Mouse (Mus musculus) forebrain, embryonic 12.5 days (tissue): Measurements from ENCODE around the gene 1600002K03Rik. TPM values are rescaled to one million over a fixed set of nuclear protein-coding genes. Genes with fewer than 3 reads are reported as not detected.

Source experiments
- ATAC-seq: fragments of 200-750 bp; cut with Nextera tagmentation; 2 replicates; pipeline ENCODE4 v1.8.0; 2017; ENCODE audit warnings: moderate TSS enrichment; ENCODE audit not compliant: low FRiP score
- H3K27ac ChIP-seq: fragments of 300-500 bp; sonication (generic); 2 replicates; pipeline ENCODE4 v1.5.1; 2016; ENCODE audit warnings: mild to moderate bottlenecking
- H3K27me3 ChIP-seq: fragments of 300-500 bp; sonication (generic); 2 replicates; pipeline ENCODE4 v1.6.1; 2016; ENCODE audit warnings: mild to moderate bottlenecking
- H3K36me3 ChIP-seq: fragments of 300-500 bp; sonication (generic); replicated peaks from 2 replicates; pipeline ENCODE4 v1.6.1; 2016; ENCODE audit warnings: mild to moderate bottlenecking
- H3K4me1 ChIP-seq: fragments of 300-500 bp; sonication (generic); 2 replicates; pipeline ENCODE4 v1.6.1; 2016
- H3K4me2 ChIP-seq: fragments of 300-500 bp; sonication (generic); 2 replicates; pipeline ENCODE4 v1.6.1; 2016; ENCODE audit warnings: mild to moderate bottlenecking, moderate library complexity
- H3K4me3 ChIP-seq: fragments of 300-500 bp; sonication (generic); replicated peaks from 2 replicates; pipeline ENCODE4 v1.5.1; 2016; ENCODE audit warnings: mild to moderate bottlenecking
- H3K9ac ChIP-seq: fragments of 300-500 bp; sonication (generic); 2 replicates; pipeline ENCODE4 v1.6.1; 2016; ENCODE audit warnings: mild to moderate bottlenecking
- H3K9me3 ChIP-seq: fragments of 300-500 bp; sonication (generic); 2 replicates; pipeline ENCODE4 v1.6.1; 2016
- WGBS: fragments of 180-500 bp; shearing (Covaris S2); methylation state at CpG from one replicate; pipeline ENCODE4 v1.1.7; 2016; 5-methylcytosine and 5-hydroxymethylcytosine counted together
- polyA plus RNA-seq: library from polyadenylated mRNA; unstranded; fragments of >200 nt; fragmentation: Nextera tagmentation; extraction: Ambion mirVana; gene quantifications from 2 replicates; pipeline ENCODE4 v1.2.1, GENCODE M21; 2016

1600002K03Rik gene
- polyA plus RNA-seq, 1 experiment from 2014 or later, result 11.1 TPM

DNA sequence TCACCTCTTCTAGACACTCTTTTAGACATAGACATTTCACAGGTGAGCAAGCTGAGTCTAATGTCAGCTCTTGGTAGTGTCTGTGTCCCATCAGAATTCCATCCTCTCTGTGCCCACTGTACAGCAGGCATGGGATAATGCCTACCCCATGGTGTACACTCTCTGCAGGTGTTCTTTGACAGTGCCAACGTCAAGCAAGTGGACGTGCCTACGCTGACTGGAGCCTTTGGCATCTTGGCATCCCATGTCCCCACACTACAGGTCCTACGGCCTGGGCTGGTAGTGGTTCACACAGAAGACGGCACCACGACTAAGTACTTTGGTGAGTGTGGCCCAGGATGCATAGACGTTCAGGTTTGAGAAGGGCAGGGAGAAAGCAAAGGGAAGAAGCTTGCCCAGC is 29.1 kb upstream of the 1600002K03Rik start:
- H3K9ac ChIP-seq, result no peak overlapping the region
- H3K9me3 ChIP-seq, result no peaks in the 10 kb centered on the region
- peaks cover 7% of the 10 kb centered on the region; the same call in 1 of the 2 replicates for H3K27me3 ChIP-seq
- no peak for ATAC-seq
- H3K4me3 ChIP-seq, result 0 out of 2 replicates have a peak overlapping the region, but pooled peaks have one; percentile 10
- no peak overlapping the region for H3K27ac ChIP-seq
- 92% methylated on average over 7 of the region's 7 CpGs for WGBS
- H3K4me1 ChIP-seq, result peaks cover 76% of the 10 kb centered on the region
- 0 out of 2 replicates have a peak overlapping the region, but pooled peaks have one; percentile 89 for H3K4me2 ChIP-seq
- peaks cover 34% of the 10 kb centered on the region for H3K36me3 ChIP-seq

DNA sequence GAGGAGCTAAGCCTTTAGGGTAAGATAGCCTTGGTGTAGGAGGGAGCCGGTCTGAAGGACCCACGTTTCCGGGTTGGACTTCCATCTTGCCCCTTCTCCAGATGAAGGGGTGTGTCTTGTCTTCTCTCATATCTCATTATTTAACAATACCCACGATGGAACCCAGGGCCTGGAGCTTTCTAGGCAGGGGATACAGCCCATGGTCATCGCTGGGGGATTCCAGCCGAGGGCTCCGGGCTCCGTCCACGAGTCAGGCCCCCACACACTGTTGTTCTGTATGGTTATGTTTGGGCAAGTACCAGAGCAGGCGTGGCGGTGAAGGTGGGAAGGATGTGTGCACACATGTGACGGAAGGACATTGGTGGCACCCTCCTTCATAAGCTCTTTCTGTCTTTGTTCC is 28.6 kb upstream of the 1600002K03Rik start:
- H3K27me3 ChIP-seq, result peaks cover 7% of the 10 kb centered on the region; the same call in 1 of the 2 replicates
- H3K4me3 ChIP-seq, result peak overlapping the region; percentile 10; the same call in 1 of the 2 replicates
- H3K4me1 ChIP-seq, result peaks cover 73% of the 10 kb centered on the region
- H3K4me2 ChIP-seq, result no peak overlapping the region
- H3K9ac ChIP-seq, result no peak overlapping the region
- H3K27ac ChIP-seq, result no peak overlapping the region
- peaks cover 34% of the 10 kb centered on the region for H3K36me3 ChIP-seq
- ATAC-seq, result no peak
- H3K9me3 ChIP-seq, result no peaks in the 10 kb centered on the region
- WGBS, result 91% methylated on average over 12 of the region's 12 CpGs

DNA sequence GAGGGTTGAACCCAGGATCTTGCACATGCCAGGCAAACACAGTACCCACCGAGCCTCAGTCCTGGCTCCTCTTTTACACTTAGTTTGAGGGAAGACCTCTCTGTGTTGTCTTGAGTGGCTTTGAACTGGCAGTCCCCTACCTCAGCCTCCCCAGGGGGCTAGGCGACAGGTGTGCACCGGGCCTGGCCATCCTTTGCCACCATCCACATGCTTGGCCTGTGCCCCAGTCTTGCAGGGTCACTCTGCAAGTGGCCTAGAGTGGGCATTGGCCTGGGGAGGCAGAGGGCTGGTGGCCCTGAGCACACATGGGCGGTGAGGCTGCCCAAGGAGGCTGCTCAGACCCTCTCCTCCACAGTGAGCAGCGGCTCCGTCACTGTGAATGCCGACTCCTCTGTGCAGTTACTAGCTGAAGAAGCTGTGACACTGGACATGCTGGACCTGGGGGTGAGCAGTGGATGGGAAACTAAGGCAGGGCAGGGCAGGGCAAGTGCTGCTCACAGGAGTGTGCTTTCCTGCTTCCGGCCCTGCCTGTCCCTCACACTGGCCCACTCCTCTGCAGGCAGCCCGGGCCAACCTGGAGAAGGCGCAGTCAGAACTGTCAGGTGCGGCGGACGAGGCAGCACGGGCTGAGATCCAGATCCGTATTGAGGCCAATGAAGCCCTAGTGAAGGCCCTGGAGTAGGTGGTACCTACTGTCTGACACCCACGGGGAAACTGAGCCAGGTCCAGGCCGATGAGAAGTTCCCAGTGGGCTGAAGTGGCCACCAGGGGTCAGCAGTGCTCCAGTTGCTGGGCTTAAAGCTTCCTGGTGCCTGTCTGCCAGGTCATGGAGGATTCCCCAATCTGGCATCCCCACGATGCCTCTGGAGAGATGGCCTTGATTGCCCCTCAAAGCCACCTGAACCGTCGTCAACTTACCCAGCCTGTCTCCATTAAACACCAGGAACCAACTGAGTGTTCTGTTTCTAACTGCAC is 27.6 kb upstream of the 1600002K03Rik start:
- Histone ChIP-seq H3K4me3 (peak overlapping the region; percentile 10; the same call in 1 of the 2 replicates), H3K27me3 (no peaks in the 10 kb centered on the region), H3K36me3 (peaks cover 38% of the 10 kb centered on the region), H3K4me2 (no peak overlapping the region), H3K9me3 (no peaks in the 10 kb centered on the region), H3K9ac (peak overlapping the region; percentile 17; the same call in 1 of the 2 replicates), H3K27ac (peak overlapping the region; percentile 43; the same call in 1 of the 2 replicates), H3K4me1 (peaks cover 68% of the 10 kb centered on the region)
- WGBS, result 76% methylated on average over 20 of the region's 20 CpGs
- no peak for ATAC-seq

DNA sequence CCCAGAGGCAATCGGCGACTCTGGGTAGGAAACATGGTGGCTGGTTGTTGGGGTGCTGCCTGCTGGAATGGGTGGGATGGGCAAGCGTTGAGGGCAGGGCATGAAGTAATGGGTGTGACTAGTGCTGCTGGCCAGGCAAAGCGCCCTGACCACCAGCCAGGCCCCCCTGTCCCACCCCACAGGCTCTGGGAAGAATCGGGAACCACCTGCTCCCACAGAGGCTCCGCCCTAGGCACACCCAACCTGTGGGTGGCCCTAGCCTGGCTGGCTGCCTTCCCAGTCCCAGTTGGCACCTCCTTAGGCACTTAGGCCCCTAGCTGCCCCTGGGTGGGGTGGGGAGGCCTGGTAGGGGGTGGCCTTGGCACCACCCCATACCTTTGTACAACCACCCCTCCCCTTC is 26.8 kb upstream of the 1600002K03Rik start:
- no peak overlapping the region for H3K4me3 ChIP-seq

DNA sequence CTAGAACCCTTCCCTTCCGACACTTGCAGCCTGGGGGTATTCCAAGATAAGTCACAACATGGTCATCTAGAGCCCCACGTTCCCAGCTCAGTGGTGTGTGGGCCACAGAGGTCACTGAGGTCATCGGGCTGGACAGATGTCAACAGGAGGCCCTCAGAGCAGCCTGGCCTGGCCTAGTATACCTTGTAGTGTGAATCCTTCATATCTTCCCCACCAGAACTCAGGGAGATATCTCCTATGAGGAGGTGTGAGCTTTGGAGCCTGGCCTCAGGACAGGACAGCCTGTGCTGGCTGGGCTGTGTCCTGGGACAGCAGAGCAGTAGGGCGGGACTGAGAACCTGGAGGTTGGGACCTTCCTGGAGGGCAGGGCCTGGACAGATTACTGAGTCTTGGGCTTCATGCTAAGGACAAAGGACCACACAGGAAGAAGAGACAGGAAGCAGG is 26.2 kb upstream of the 1600002K03Rik start:
- WGBS, result 84% methylated on average over 4 of the region's 4 CpGs
- Histone ChIP-seq H3K36me3 (peaks cover 43% of the 10 kb centered on the region), H3K27me3 (no peaks in the 10 kb centered on the region), H3K27ac (peak overlapping the region; percentile 100; the same call in 1 of the 2 replicates), H3K4me3 (no peak overlapping the region), H3K4me1 (peaks cover 57% of the 10 kb centered on the region), H3K9me3 (no peaks in the 10 kb centered on the region), H3K9ac (no peak overlapping the region), H3K4me2 (no peak overlapping the region)
- ATAC-seq, result no peak

More for the DNA sequence above, 26.8 kb upstream of the 1600002K03Rik start:
- H3K9ac ChIP-seq, result no peak overlapping the region; the same call in 1 of the 2 replicates
- H3K4me2 ChIP-seq, result no peak overlapping the region
- ATAC-seq, result no peak
- no peaks in the 10 kb centered on the region for H3K27me3 ChIP-seq
- WGBS, result 90% methylated on average over 6 of the region's 6 CpGs
- H3K4me1 ChIP-seq, result peaks cover 63% of the 10 kb centered on the region
- H3K36me3 ChIP-seq, result peaks cover 38% of the 10 kb centered on the region
- peak overlapping the region; percentile 19; the same call in 1 of the 2 replicates for H3K27ac ChIP-seq
- no peaks in the 10 kb centered on the region for H3K9me3 ChIP-seq

DNA sequence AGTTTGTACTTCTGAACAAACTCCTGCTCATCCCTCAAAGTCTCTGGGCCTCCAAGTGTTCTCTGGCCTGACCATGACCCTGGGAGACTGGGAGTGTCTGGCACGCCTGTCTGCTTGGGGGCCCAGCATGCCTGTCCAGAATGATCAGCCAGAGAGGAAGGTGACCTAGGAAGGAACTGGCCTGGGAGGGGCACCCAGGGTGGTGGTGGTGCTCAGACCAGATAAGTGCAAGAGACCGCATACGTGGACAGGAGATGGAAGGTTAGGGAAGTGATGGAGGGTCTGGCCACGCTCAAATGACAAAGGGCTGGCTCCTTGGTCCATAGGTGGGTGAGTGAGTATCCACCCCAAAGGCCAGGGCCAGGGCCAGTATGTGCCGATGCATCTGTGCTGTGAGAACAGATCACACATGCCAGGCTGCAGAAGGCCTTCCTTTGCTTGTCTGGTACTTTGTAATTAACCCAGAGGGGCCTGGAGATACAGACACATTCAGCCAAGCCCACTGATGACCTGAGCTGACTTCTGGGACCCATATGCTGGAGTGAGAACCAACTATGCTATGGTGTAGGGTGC is 25.5 kb upstream of the 1600002K03Rik start:
- peak overlapping the region; percentile 70 for H3K4me2 ChIP-seq
- 82% methylated on average over 5 of the region's 5 CpGs for WGBS
- H3K9ac ChIP-seq, result peak overlapping the region; percentile 91; the same call in 1 of the 2 replicates
- no peak for ATAC-seq
- peak overlapping the region; percentile 100 for H3K27ac ChIP-seq
- H3K4me1 ChIP-seq, result peaks cover 60% of the 10 kb centered on the region
- peaks cover 49% of the 10 kb centered on the region for H3K36me3 ChIP-seq
- peak overlapping the region; percentile 97; the same call in 1 of the 2 replicates for H3K4me3 ChIP-seq
- no peaks in the 10 kb centered on the region for H3K27me3 ChIP-seq
- no peaks in the 10 kb centered on the region for H3K9me3 ChIP-seq

DNA sequence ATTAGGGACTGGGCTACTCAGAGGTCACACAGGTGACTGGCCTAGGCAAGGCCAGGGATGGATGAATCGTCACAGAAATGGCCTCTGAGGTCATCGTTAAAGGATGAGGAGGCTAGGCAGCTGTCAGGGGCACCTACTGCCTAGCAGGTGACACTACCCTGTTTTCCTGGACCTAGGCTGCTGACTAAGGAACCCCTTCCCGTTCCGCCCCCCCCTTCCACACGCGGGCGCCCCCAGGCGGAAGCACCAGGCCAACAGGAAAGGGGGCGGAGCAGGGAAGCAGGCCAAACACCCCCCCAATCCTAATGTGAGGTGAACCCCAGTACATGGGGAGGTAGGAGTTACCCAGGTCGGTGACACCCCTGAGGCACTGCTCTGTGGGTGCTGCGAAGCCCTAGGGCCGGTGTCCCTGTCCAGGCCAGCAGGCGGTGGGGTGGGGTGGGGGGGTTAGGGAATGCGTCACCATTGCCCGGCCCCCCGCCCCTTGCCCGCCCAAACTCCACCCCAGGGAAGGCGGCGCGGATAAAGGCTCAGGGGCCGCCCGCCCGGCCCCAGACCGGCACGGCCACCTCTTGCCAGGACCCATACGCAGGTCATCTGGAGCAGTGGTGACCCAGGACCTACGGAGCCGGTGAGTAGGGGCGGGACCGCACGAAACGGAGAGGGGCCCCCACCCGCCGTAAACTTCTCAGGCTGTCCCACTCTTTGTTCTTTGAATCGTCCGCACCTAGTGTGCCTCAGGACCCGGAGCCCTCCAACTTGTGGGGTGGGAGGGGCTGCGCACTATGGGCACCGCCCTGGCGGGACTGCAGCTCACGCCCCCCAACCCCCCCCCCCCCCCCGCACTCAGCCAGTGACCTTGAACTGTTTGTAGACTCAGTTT is 24.8 kb upstream of the 1600002K03Rik start, which contains the start of gene Midn:
Midn (plus strand) TSS at position 554 of the 883 bp plus-strand sequence.
- Histone ChIP-seq H3K4me2 (peak within 1 kb of the TSS; percentile 70), H3K27me3 (no peaks in the 10 kb centered on the region), H3K4me3 (peak within 1 kb of the TSS; percentile 97), H3K4me1 (peaks cover 62% of the 10 kb centered on the region), H3K9me3 (no peaks in the 10 kb centered on the region), H3K27ac (peak within 1 kb of the TSS; percentile 100), H3K9ac (peak within 1 kb of the TSS; percentile 91), H3K36me3 (peaks cover 57% of the 10 kb centered on the region)
- 1% methylated on average over 40 of the region's 42 CpGs for WGBS
- peak; percentile 37 for ATAC-seq

DNA sequence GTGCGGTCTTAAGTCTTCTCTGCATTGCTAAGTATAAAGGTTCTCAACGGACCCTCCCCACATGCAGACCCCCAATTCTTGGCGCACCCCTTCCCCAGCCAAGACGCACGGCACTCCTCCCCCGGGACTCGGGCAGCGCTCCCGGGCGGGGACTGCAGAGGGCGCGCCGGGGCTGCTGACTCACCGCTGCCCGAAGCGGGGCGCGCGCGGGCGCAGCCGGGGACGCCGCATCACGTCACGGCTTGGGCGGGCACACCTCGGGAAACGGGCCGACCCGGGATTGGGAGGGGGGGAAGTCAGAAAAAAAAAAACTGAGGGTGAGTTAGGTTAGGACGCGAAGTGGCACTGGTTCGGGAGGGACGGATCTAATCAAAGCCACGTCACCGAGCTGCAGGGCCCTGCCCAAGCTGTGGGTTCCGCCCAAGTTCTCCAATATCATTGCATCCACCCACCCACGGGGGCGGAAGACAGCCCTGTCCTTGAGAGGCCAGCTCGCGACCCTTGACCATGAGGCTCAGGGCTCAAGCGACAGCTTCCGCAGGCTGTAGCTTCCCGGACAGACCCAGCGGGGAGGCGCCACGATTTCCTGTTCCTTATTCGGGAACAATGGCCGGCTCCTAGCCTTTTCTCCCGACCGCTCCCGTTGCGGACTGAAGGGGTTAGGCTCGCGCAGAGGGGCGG is 24.0 kb upstream of the 1600002K03Rik start:
- H3K27ac ChIP-seq, result peak overlapping the region; percentile 100
- H3K4me2 ChIP-seq, result peak overlapping the region; percentile 70
- under 1% methylated on average over 57 of the region's 57 CpGs for WGBS
- H3K36me3 ChIP-seq, result peaks cover 60% of the 10 kb centered on the region
- H3K4me3 ChIP-seq, result peak overlapping the region; percentile 97
- H3K4me1 ChIP-seq, result peaks cover 62% of the 10 kb centered on the region
- H3K9me3 ChIP-seq, result no peaks in the 10 kb centered on the region
- H3K27me3 ChIP-seq, result no peaks in the 10 kb centered on the region
- peak; percentile 44 for ATAC-seq
- H3K9ac ChIP-seq, result peak overlapping the region; percentile 91

DNA sequence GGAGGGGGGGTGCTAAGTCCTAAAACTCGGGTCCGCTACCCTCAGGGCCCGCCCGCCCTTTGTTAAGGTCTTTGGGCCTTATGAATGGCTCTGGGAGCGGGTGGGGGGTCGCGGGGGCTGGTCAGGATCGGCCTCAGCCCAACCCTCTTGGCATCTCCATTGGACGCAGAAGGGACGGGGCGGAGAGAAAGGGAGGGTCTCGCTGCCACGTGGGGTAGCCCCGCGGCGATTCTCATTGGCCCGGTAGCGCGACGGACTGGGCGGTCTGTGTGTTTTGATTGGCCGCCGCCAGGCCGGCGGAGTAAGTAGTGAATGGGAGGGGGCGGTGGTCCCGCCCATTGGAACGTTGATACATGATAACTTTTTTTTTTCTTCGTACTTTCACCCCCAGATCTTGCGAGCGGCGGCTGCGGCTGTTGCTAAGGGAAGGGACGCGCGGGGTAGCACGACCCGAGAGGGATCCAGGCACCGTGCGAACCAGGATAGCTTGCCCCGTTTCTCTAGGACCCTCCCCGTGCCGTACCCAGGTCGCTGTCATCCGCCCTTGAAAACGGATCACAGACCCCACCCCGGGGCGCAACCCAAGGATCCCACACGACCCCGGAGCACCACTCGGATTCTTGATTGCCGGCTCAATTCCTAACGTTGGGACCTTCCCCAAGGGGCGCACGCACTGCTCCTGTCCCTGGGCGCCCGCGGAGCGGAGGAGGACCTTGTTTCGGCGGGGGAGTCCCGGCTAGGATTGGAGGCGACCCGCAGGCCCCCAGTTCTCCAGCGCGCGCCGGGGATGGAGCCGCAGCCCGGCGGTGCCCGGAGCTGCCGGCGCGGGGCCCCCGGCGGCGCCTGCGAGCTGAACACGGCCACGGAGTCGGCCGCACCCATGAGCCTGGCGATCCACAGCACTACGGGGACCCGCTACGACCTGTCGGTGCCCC is 23.2 kb upstream of the 1600002K03Rik start:
- peak; percentile 86 for ATAC-seq
- peaks cover 60% of the 10 kb centered on the region for H3K36me3 ChIP-seq
- peaks cover 62% of the 10 kb centered on the region for H3K4me1 ChIP-seq
- H3K27me3 ChIP-seq, result no peaks in the 10 kb centered on the region
- under 1% methylated on average over 88 of the region's 88 CpGs for WGBS
- H3K9ac ChIP-seq, result peak overlapping the region; percentile 100
- H3K9me3 ChIP-seq, result no peaks in the 10 kb centered on the region
- peak overlapping the region; percentile 97 for H3K4me3 ChIP-seq
- peak overlapping the region; percentile 100 for H3K27ac ChIP-seq
- H3K4me2 ChIP-seq, result peak overlapping the region; percentile 99
